Mouse (Mus musculus) stomach, postnatal 0 days (tissue): ENCODE measurements around the gene Ifih1. TPM values are rescaled to one million over a fixed set of nuclear protein-coding genes. Genes with fewer than 3 reads are reported as not detected.

Experiments
- ATAC-seq: fragments of 200-750 bp; cut with Nextera tagmentation; 2 replicates; pipeline ENCODE4 v1.8.0; 2017; ENCODE audit not compliant: low FRiP score, low TSS enrichment
- DNase-seq: peaks from one replicate; pipeline ENCODE4 v3.0.0-alpha.2; 2016; ENCODE audit warnings: low spot score
- H3K27ac ChIP-seq: fragments of 300-500 bp; sonication (generic); replicated peaks from 2 replicates; pipeline ENCODE4 v1.5.1; 2014; ENCODE audit warnings: mild to moderate bottlenecking, control low read depth
- H3K27me3 ChIP-seq: fragments of 300-500 bp; sonication (generic); 2 replicates; pipeline ENCODE4 v1.6.1; 2014; ENCODE audit warnings: low read length; ENCODE audit not compliant: control insufficient read depth, insufficient read depth
- H3K36me3 ChIP-seq: fragments of 300-500 bp; sonication (generic); 2 replicates; pipeline ENCODE4 v1.6.1; 2014; ENCODE audit warnings: low read length, mixed read lengths; ENCODE audit not compliant: control insufficient read depth, insufficient read depth
- H3K4me1 ChIP-seq: fragments of 300-500 bp; sonication (generic); replicated peaks from 2 replicates; pipeline ENCODE4 v1.6.1; 2014; ENCODE audit warnings: antibody characterized with exemption; ENCODE audit not compliant: control insufficient read depth, insufficient read depth
- H3K4me2 ChIP-seq: fragments of 300-500 bp; sonication (generic); replicated peaks from 2 replicates; pipeline ENCODE4 v1.6.1; 2014; ENCODE audit warnings: low read depth, mild to moderate bottlenecking, control low read depth, moderate library complexity
- H3K4me3 ChIP-seq: fragments of 300-500 bp; sonication (generic); 2 replicates; pipeline ENCODE4 v1.5.1; 2014; ENCODE audit warnings: low read depth, low read length, control low read depth
- H3K9ac ChIP-seq: fragments of 300-500 bp; sonication (generic); 2 replicates; pipeline ENCODE4 v1.6.1; 2014; ENCODE audit warnings: mild to moderate bottlenecking, low read length, control low read depth, mixed read lengths
- H3K9me3 ChIP-seq: fragments of 300-500 bp; sonication (generic); 2 replicates; pipeline ENCODE4 v1.6.1; 2016; ENCODE audit warnings: low read length; ENCODE audit not compliant: control insufficient read depth
- CTCF ChIP-seq: IDR thresholded peaks from 2 replicates; pipeline ENCODE4 v1.5.1; 2016; ENCODE audit warnings: antibody characterized with exemption, low read depth, mild to moderate bottlenecking, moderate library complexity
- EP300 ChIP-seq: optimal IDR thresholded peaks from 2 replicates; pipeline ENCODE3; 2016; ENCODE audit warnings: antibody characterized with exemption
- WGBS: fragments of 180-500 bp; shearing (Covaris S2); extraction: QIAGEN DNeasy Blood & Tissue Kit; methylation state at CpG from one replicate; pipeline ENCODE4 v1.1.7; 2014; 5-methylcytosine and 5-hydroxymethylcytosine counted together
- polyA plus RNA-seq: library from polyadenylated mRNA; unstranded; fragments of >200 nt; fragmentation: Nextera tagmentation; extraction: Ambion mirVana; gene quantifications from 2 replicates; pipeline ENCODE4 v1.2.1, GENCODE M21; 2015

The Ifih1 gene
- polyA plus RNA-seq, 1 experiment from 2014 or later: 4.9 TPM

GRCm38 (mm10) chr2:62660565-62660964 is 14.5 kb upstream of the Ifih1 start:
- TF ChIP-seq EP300 (no peak), CTCF (peak; percentile 45)
- Histone ChIP-seq H3K9me3 (no peaks in the 10 kb centered on the region), H3K4me2 (no peak overlapping the region), H3K4me3 (no peak overlapping the region), H3K4me1 (no peaks in the 10 kb centered on the region), H3K36me3 (no peaks in the 10 kb centered on the region), H3K27me3 (no peaks in the 10 kb centered on the region), H3K9ac (no peak overlapping the region), H3K27ac (no peak overlapping the region)
- ATAC-seq: no peak
- DNase-seq: no peak
- 55% methylated on average over 6 of the region's 6 CpGs for WGBS

- H3K4me3 ChIP-seq: no peak overlapping the region
- no peak overlapping the region for H3K27ac ChIP-seq
- TF ChIP-seq EP300 (no peak), CTCF (no peak)
- no peaks in the 10 kb centered on the region for H3K27me3 ChIP-seq
- H3K9ac ChIP-seq: no peak overlapping the region
- ATAC-seq (no peak), DNase-seq (no peak)
- no peaks in the 10 kb centered on the region for H3K4me1 ChIP-seq
- no peak overlapping the region for H3K4me2 ChIP-seq
- 69% methylated on average over 1 of the region's 1 CpGs for WGBS
- H3K36me3 ChIP-seq: no peaks in the 10 kb centered on the region
- H3K9me3 ChIP-seq: no peaks in the 10 kb centered on the region
These were observed 10.0 kb upstream of the Ifih1 start for GRCm38 (mm10) chr2:62656072-62656471.

- WGBS: 39% methylated on average over 7 of the region's 7 CpGs
- no peak for TF ChIP-seq EP300
- TF ChIP-seq CTCF: peak; percentile 77
- ATAC-seq (no peak; the same call in 1 of the 2 replicates), DNase-seq (peak; percentile 33)
- no peak overlapping the region for H3K9ac ChIP-seq
- no peak overlapping the region for H3K4me3 ChIP-seq
- H3K4me2 ChIP-seq: no peak overlapping the region
- no peaks in the 10 kb centered on the region for H3K36me3 ChIP-seq
- H3K27me3 ChIP-seq: no peaks in the 10 kb centered on the region
- no peaks in the 10 kb centered on the region for H3K9me3 ChIP-seq
- H3K27ac ChIP-seq: no peak overlapping the region
- no peaks in the 10 kb centered on the region for H3K4me1 ChIP-seq
These were observed 8.7 kb upstream of the Ifih1 start for GRCm38 (mm10) chr2:62654519-62655338.

- no peak overlapping the region for H3K9ac ChIP-seq
- H3K27me3 ChIP-seq: no peaks in the 10 kb centered on the region
- H3K36me3 ChIP-seq: no peaks in the 10 kb centered on the region
- no peak overlapping the region for H3K4me3 ChIP-seq
- WGBS: 67% methylated on average over 4 of the region's 4 CpGs
- no peak for ATAC-seq
- H3K4me1 ChIP-seq: no peaks in the 10 kb centered on the region
- H3K27ac ChIP-seq: no peak overlapping the region
- no peak for TF ChIP-seq CTCF
- TF ChIP-seq EP300: no peak
- no peaks in the 10 kb centered on the region for H3K9me3 ChIP-seq
- DNase-seq: no peak
- no peak overlapping the region for H3K4me2 ChIP-seq
These were observed 6.4 kb upstream of the Ifih1 start for GRCm38 (mm10) chr2:62652466-62652865.

GRCm38 (mm10) chr2:62651890-62652289 is 5.8 kb upstream of the Ifih1 start:
- no peaks in the 10 kb centered on the region for H3K36me3 ChIP-seq
- DNase-seq (no peak), ATAC-seq (no peak)
- no peaks in the 10 kb centered on the region for H3K27me3 ChIP-seq
- H3K4me3 ChIP-seq: no peak overlapping the region
- TF ChIP-seq EP300: no peak
- no peak for TF ChIP-seq CTCF
- no peak overlapping the region for H3K4me2 ChIP-seq
- H3K4me1 ChIP-seq: no peaks in the 10 kb centered on the region
- no peak overlapping the region for H3K27ac ChIP-seq
- no peak overlapping the region for H3K9ac ChIP-seq
- no peaks in the 10 kb centered on the region for H3K9me3 ChIP-seq
- 60% methylated on average over 4 of the region's 4 CpGs for WGBS

GRCm38 (mm10) chr2:62646671-62647289 is 725 bp upstream of the Ifih1 start:
- TF ChIP-seq CTCF (no peak), EP300 (no peak)
- ATAC-seq: peak; percentile 27; the same call in 1 of the 2 replicates

More at GRCm38 (mm10) chr2:62646671-62647289, 725 bp upstream of the Ifih1 start:
- Histone ChIP-seq H3K4me2 (peak overlapping the region; percentile 68), H3K27me3 (no peaks in the 10 kb centered on the region), H3K4me1 (no peaks in the 10 kb centered on the region), H3K9ac (no peak overlapping the region), H3K27ac (no peak overlapping the region), H3K9me3 (no peaks in the 10 kb centered on the region), H3K4me3 (peak overlapping the region; percentile 72), H3K36me3 (no peaks in the 10 kb centered on the region)
- DNase-seq: no peak
- WGBS: 24% methylated on average over 6 of the region's 6 CpGs
